Mouse (Mus musculus): ENCODE data around the gene Sirt7. TPM values are rescaled to one million over a fixed set of nuclear protein-coding genes. Genes with fewer than 3 reads are reported as not detected.

The Sirt7 gene
- polyA plus RNA-seq, 1 experiment from 2014 or later = 30.0 TPM

GRCm38 (mm10) chr11:120571754-120572416 lies 53.2 kb downstream of the Sirt7 start:
- Histone ChIP-seq H3K9ac (peak overlapping the region; percentile 98), H3K4me1 (peaks cover 37% of the 10 kb centered on the region), H3K36me3 (peaks cover 51% of the 10 kb centered on the region), H3K9me3 (no peaks in the 10 kb centered on the region), H3K4me3 (peak overlapping the region; percentile 98), H3K27ac (peak overlapping the region; percentile 96), H3K4me2 (peak overlapping the region; percentile 91), H3K27me3 (no peaks in the 10 kb centered on the region)
- no peak for ATAC-seq (ENCODE audit: insufficient number of reproducible peaks, insufficient read depth, low FRiP score, low TSS enrichment, low read depth)
- 10% methylated on average over 11 of the region's 11 CpGs for WGBS

DNA sequence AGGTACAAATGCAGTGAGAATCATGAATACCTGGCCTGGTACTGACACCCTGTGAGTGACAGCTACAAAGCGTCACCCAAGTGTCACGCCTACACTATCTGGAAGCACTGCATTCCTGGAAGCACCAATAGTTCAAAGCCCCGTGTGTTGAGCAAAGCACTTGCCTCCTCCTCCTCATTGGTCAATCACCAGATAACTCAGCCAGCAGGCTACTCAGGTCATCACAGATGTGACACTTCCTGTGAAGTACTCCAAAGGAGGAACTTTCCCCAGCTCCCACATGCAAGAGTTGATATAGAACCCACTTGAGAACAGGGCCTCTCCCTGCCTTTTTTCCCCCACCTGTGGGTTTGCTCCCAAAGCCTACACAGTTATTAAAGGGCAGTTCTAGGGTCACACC lies 53.9 kb downstream of the Sirt7 start:
- H3K9me3 ChIP-seq = no peaks in the 10 kb centered on the region
- peak overlapping the region; percentile 91 for H3K4me2 ChIP-seq
- no peaks in the 10 kb centered on the region for H3K27me3 ChIP-seq
- H3K27ac ChIP-seq = no peak overlapping the region
- H3K4me3 ChIP-seq = peak overlapping the region; percentile 98
- H3K4me1 ChIP-seq = peaks cover 39% of the 10 kb centered on the region
- no peak for ATAC-seq (ENCODE audit: insufficient number of reproducible peaks, insufficient read depth, low FRiP score, low TSS enrichment, low read depth)
- 75% methylated on average over 3 of the region's 3 CpGs for WGBS
- H3K36me3 ChIP-seq = peaks cover 50% of the 10 kb centered on the region
- H3K9ac ChIP-seq = peak overlapping the region; percentile 98

Small RNAs within 50 kb of the gene (microRNA-seq; reads per million reads assigned to microRNA genes)
- 0.92 reads per million for gene Mir6936

Other genes starting within 250 kb of the Sirt7 start
- 38.6 and 43.7 TPM in 2 replicates for gene Faap100, start 246.5 kb downstream of the Sirt7 start, polyA plus RNA-seq (2015; fragmentation: Nextera tagmentation; extraction: Ambion mirVana)
- 34.7 and 37.4 TPM in 2 replicates for gene Nploc4, start 187.5 kb downstream of the Sirt7 start, polyA plus RNA-seq (2015; fragmentation: Nextera tagmentation; extraction: Ambion mirVana)
- gene Tspan10, start 182.6 kb downstream of the Sirt7 start, polyA plus RNA-seq (2015; fragmentation: Nextera tagmentation; extraction: Ambion mirVana) = 0.30 and 0.35 TPM in 2 replicates
- 0.29 TPM in 1 of 2 replicates, not detected in the other for gene Pde6g, start 171.7 kb downstream of the Sirt7 start, polyA plus RNA-seq (2015; fragmentation: Nextera tagmentation; extraction: Ambion mirVana)
- gene Oxld1, start 167.2 kb downstream of the Sirt7 start, polyA plus RNA-seq (2015; fragmentation: Nextera tagmentation; extraction: Ambion mirVana) = 15.8 TPM in 2 replicates
- 39.8 and 45.0 TPM in 2 replicates for gene Ccdc137, start 167.1 kb downstream of the Sirt7 start, polyA plus RNA-seq (2015; fragmentation: Nextera tagmentation; extraction: Ambion mirVana)
- 59.6 and 63.6 TPM in 2 replicates for gene Arl16, start 157.6 kb downstream of the Sirt7 start, polyA plus RNA-seq (2015; fragmentation: Nextera tagmentation; extraction: Ambion mirVana)
- gene Mrpl12, start 140.6 kb downstream of the Sirt7 start, polyA plus RNA-seq (2015; fragmentation: Nextera tagmentation; extraction: Ambion mirVana) = 134 and 138 TPM in 2 replicates
- gene Slc25a10, start 133.4 kb downstream of the Sirt7 start, polyA plus RNA-seq (2015; fragmentation: Nextera tagmentation; extraction: Ambion mirVana) = 50.1 and 54.3 TPM in 2 replicates
- gene Gcgr, start 94.5 kb downstream of the Sirt7 start, polyA plus RNA-seq (2015; fragmentation: Nextera tagmentation; extraction: Ambion mirVana) = 1.3 and 1.7 TPM in 2 replicates
- gene Mcrip1, start 75.5 kb downstream of the Sirt7 start, polyA plus RNA-seq (2015; fragmentation: Nextera tagmentation; extraction: Ambion mirVana) = 219 and 247 TPM in 2 replicates
- gene Ppp1r27, start 74.1 kb downstream of the Sirt7 start, polyA plus RNA-seq (2015; fragmentation: Nextera tagmentation; extraction: Ambion mirVana) = not detected in 2 replicates
- 684 and 710 TPM in 2 replicates for gene P4hb, start 52.0 kb downstream of the Sirt7 start, polyA plus RNA-seq (2015; fragmentation: Nextera tagmentation; extraction: Ambion mirVana)
- 535 and 580 TPM in 2 replicates for gene Arhgdia, start 43.6 kb downstream of the Sirt7 start, polyA plus RNA-seq (2015; fragmentation: Nextera tagmentation; extraction: Ambion mirVana)
- gene Alyref, start 26.9 kb downstream of the Sirt7 start, polyA plus RNA-seq (2015; fragmentation: Nextera tagmentation; extraction: Ambion mirVana) = 492 and 529 TPM in 2 replicates
- gene Anapc11, start 26.8 kb downstream of the Sirt7 start, polyA plus RNA-seq (2015; fragmentation: Nextera tagmentation; extraction: Ambion mirVana) = 219 and 222 TPM in 2 replicates
- gene Npb, start 16.8 kb downstream of the Sirt7 start, polyA plus RNA-seq (2015; fragmentation: Nextera tagmentation; extraction: Ambion mirVana) = 0.98 and 1.7 TPM in 2 replicates
- gene Pcyt2, start 7.3 kb downstream of the Sirt7 start, polyA plus RNA-seq (2015; fragmentation: Nextera tagmentation; extraction: Ambion mirVana) = 150 and 152 TPM in 2 replicates
- 22.0 and 30.0 TPM in 2 replicates for gene Mafg, start 8.4 kb upstream of the Sirt7 start, polyA plus RNA-seq (2015; fragmentation: Nextera tagmentation; extraction: Ambion mirVana)
- gene Pycr1, start 18.5 kb upstream of the Sirt7 start, polyA plus RNA-seq (2015; fragmentation: Nextera tagmentation; extraction: Ambion mirVana) = 27.7 and 34.9 TPM in 2 replicates
- gene Myadml2, start 22.9 kb upstream of the Sirt7 start, polyA plus RNA-seq (2015; fragmentation: Nextera tagmentation; extraction: Ambion mirVana) = not detected in 2 replicates
- gene Notum, start 35.9 kb upstream of the Sirt7 start, polyA plus RNA-seq (2015; fragmentation: Nextera tagmentation; extraction: Ambion mirVana) = 4.3 and 7.2 TPM in 2 replicates
- 109 and 123 TPM in 2 replicates for gene Aspscr1, start 47.7 kb upstream of the Sirt7 start, polyA plus RNA-seq (2015; fragmentation: Nextera tagmentation; extraction: Ambion mirVana)
- gene Cenpx, start 88.5 kb upstream of the Sirt7 start, polyA plus RNA-seq (2015; fragmentation: Nextera tagmentation; extraction: Ambion mirVana) = 132 and 154 TPM in 2 replicates
- 71.0 and 77.8 TPM in 2 replicates for gene Lrrc45, start 88.7 kb upstream of the Sirt7 start, polyA plus RNA-seq (2015; fragmentation: Nextera tagmentation; extraction: Ambion mirVana)
- 66.0 and 72.6 TPM in 2 replicates for gene Rac3, start 96.2 kb upstream of the Sirt7 start, polyA plus RNA-seq (2015; fragmentation: Nextera tagmentation; extraction: Ambion mirVana)
- gene Dcxr, start 102.0 kb upstream of the Sirt7 start, polyA plus RNA-seq (2015; fragmentation: Nextera tagmentation; extraction: Ambion mirVana) = 17.9 and 18.3 TPM in 2 replicates
- 27.1 and 32.3 TPM in 2 replicates for gene Cbr2, start 106.9 kb upstream of the Sirt7 start, polyA plus RNA-seq (2015; fragmentation: Nextera tagmentation; extraction: Ambion mirVana)
- 4.3 and 9.4 TPM in 2 replicates for gene Hmga1b, start 137.6 kb upstream of the Sirt7 start, polyA plus RNA-seq (2015; fragmentation: Nextera tagmentation; extraction: Ambion mirVana)
- 52.2 and 52.4 TPM in 2 replicates for gene Rfng, start 159.0 kb upstream of the Sirt7 start, polyA plus RNA-seq (2015; fragmentation: Nextera tagmentation; extraction: Ambion mirVana)
- gene Gps1, start 159.0 kb upstream of the Sirt7 start, polyA plus RNA-seq (2015; fragmentation: Nextera tagmentation; extraction: Ambion mirVana) = 223 and 233 TPM in 2 replicates
- gene Dus1l, start 171.2 kb upstream of the Sirt7 start, polyA plus RNA-seq (2015; fragmentation: Nextera tagmentation; extraction: Ambion mirVana) = 53.7 and 61.0 TPM in 2 replicates
- 49.3 and 52.2 TPM in 2 replicates for gene Fasn, start 199.3 kb upstream of the Sirt7 start, polyA plus RNA-seq (2015; fragmentation: Nextera tagmentation; extraction: Ambion mirVana)